Mouse (Mus musculus): ENCODE measurements around the gene Dhrs1.

DNA sequence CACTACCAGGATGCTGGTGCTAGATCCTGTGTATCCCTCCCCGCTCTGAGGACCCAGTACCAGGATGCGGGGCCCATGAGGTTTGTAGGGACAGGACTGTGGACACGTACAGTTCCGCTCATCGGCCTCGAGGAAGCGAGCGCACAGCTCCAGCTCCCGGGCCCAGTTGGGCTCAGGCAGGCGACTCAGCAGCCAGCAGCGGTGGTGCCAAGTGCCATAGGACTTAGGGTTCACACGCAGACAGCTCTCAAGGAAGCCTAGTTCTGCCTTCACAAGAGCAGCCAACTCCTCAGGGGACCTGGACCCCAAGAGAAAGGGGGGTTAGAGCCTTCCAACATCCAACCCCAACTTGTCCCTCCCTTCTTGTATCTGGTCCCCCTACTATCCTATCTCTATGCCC is 24.8 kb downstream of the Dhrs1 start:
- TF ChIP-seq CTCF (IDR thresholded peaks at IDR 0.05; ENCODE audit: borderline replicate concordance, insufficient read depth, low read depth, low read length): no peak
- no peak for TF ChIP-seq POLR2A (IDR thresholded peaks at IDR 0.05; ENCODE audit: borderline replicate concordance, insufficient read depth, low read length)
